Comparison of ENCODE assay signal across 29 mouse cellular contexts in the genomic region with DNA sequence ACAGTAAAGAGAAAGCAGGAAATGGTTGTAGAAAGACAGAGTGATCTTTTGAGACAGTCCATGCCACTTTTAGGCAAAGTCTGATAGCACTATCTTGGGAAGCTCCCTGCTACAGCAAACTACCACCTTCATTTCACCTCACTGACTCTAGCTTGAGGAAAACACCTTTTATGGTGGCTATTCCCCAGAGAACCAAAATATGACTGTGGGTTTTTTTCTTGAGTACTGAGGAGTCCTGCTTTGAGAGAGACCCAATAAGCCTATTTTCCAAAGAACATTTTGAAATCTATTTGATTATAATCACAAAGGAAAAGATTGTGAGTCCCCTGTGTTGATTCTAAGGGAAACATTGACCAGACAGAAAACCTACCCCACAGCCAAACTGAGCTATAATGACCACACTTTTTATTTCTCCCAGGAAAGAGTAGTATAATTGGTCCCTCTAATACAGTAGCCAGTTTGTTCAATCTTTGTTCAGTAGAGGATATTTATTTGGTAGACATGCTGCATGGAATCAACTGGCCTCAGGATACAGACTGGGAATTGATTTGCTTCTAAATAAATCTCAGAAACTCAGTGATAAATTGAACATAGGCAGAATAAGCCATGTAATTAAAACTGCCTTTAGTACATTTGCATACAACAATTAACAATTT.
DNase-seq lines count a peak whose midpoint lies in the region; ATAC-seq and TF ChIP-seq lines count a peak whose summit lies in the region.
"Had no signal": no experiment of that assay in that cellular context is flagged by ENCODE, and none has a peak within 500 bp of the region (broad histone marks: within the 10 kb centered on the region; RNA-seq: fewer than 3 reads in every experiment).

No protein-coding gene starts in this region.

- H3K9ac ChIP-seq in forebrain, embryonic 13.5 days: no peak overlapping the region
- H3K9ac ChIP-seq in forebrain, embryonic 12.5 days: no peak overlapping the region
- no peak overlapping the region for H3K9ac ChIP-seq in CH12.LX (ENCODE audit: insufficient read depth, low read depth)
- no peak overlapping the region for H3K9ac ChIP-seq in midbrain, embryonic 15.5 days
- H3K9ac ChIP-seq: embryonic facial prominence, embryonic 13.5 days; limb, embryonic 15.5 days; liver, embryonic 14.5 days; stomach, embryonic 15.5 days had no signal

- H3K4me1 ChIP-seq in forebrain, embryonic 13.5 days: peaks cover 31% of the 10 kb centered on the region
- peaks cover 15% of the 10 kb centered on the region for H3K4me1 ChIP-seq in forebrain, embryonic 12.5 days
- H3K4me1 ChIP-seq in CH12.LX (ENCODE audit: control insufficient read depth in 1 of 2, insufficient read depth in 2 of 2): peaks cover 0 to 19% of the 10 kb centered on the region in 2 experiments; a peak in 2 of 4 replicates
- H3K4me1 ChIP-seq in midbrain, embryonic 15.5 days: peaks cover 16% of the 10 kb centered on the region
- H3K4me1 ChIP-seq: embryonic facial prominence, embryonic 13.5 days; limb, embryonic 10.5 days; limb, embryonic 15.5 days; stomach, embryonic 15.5 days had no signal

- TF ChIP-seq POLR2A in CH12.LX (IDR thresholded peaks at IDR 0.05; ENCODE audit: low read depth, low read length): no peak

- ATAC-seq in forebrain, embryonic 13.5 days: peak; percentile 67; the same call in 1 of the 2 replicates
- ATAC-seq in forebrain, embryonic 12.5 days (ENCODE audit: low FRiP score): no peak; the same call in 1 of the 2 replicates
- no peak for ATAC-seq in midbrain, embryonic 15.5 days (replicated peaks)
- ATAC-seq: intestine, postnatal 0 days; Patski had no signal

- in situ Hi-C loops in CH12.LX (cut with MboI; ENCODE audit: low pct_ligation_motif_present, low pct_unique_long_range_greater_than_20kb, low sequenced_read_pairs): no loop called here

- no peaks in the 10 kb centered on the region for H3K27me3 ChIP-seq in forebrain, embryonic 13.5 days
- no peaks in the 10 kb centered on the region for H3K27me3 ChIP-seq in forebrain, embryonic 12.5 days
- H3K27me3 ChIP-seq in CH12.LX (replicated peaks): no peaks in the 10 kb centered on the region
- H3K27me3 ChIP-seq in midbrain, embryonic 15.5 days (replicated peaks): no peaks in the 10 kb centered on the region
- H3K27me3 ChIP-seq: embryonic facial prominence, embryonic 13.5 days; limb, embryonic 15.5 days; stomach, embryonic 15.5 days had no signal

- no peak overlapping the region for H3K4me2 ChIP-seq in forebrain, embryonic 13.5 days
- no peak overlapping the region for H3K4me2 ChIP-seq in forebrain, embryonic 12.5 days
- peak overlapping the region; percentile 57 for H3K4me2 ChIP-seq in CH12.LX (ENCODE audit: insufficient read depth, low read depth, poor library complexity, severe bottlenecking)
- H3K4me2 ChIP-seq in midbrain, embryonic 15.5 days: no peak overlapping the region
- H3K4me2 ChIP-seq: embryonic facial prominence, embryonic 13.5 days; limb, embryonic 15.5 days; stomach, embryonic 15.5 days had no signal

- dilution Hi-C loops in CH12.LX (cut with MboI; ENCODE audit: extremely low pct_ligation_motif_present, extremely low pct_unique_long_range_greater_than_20kb, low sequenced_read_pairs): no loop called here

- H3K9me3 ChIP-seq in forebrain, embryonic 13.5 days (replicated peaks): no peaks in the 10 kb centered on the region
- H3K9me3 ChIP-seq in forebrain, embryonic 12.5 days: no peaks in the 10 kb centered on the region
- no peaks in the 10 kb centered on the region for H3K9me3 ChIP-seq in CH12.LX (replicated peaks; ENCODE audit: low read length)
- H3K9me3 ChIP-seq in midbrain, embryonic 15.5 days: no peaks in the 10 kb centered on the region
- H3K9me3 ChIP-seq: embryonic facial prominence, embryonic 13.5 days; G1E; hindbrain, embryonic 10.5 days; limb, embryonic 10.5 days; limb, embryonic 15.5 days; stomach, embryonic 15.5 days had no signal

- peak overlapping the region; percentile 54 for H3K27ac ChIP-seq in forebrain, embryonic 13.5 days
- no peak overlapping the region for H3K27ac ChIP-seq in forebrain, embryonic 12.5 days
- peak overlapping the region; percentile 86 for H3K27ac ChIP-seq in layer of hippocampus, adult 2 months
- H3K27ac ChIP-seq in CH12.LX (ENCODE audit: insufficient read depth, low read depth): no peak overlapping the region
- peak overlapping the region; percentile 74 for H3K27ac ChIP-seq in midbrain, embryonic 15.5 days
- H3K27ac ChIP-seq: embryonic facial prominence, embryonic 13.5 days; hindbrain, embryonic 10.5 days; limb, embryonic 10.5 days; limb, embryonic 15.5 days; liver, embryonic 14.5 days; macrophage; stomach, embryonic 15.5 days had no signal

- no peak overlapping the region for H3K4me3 ChIP-seq in forebrain, embryonic 13.5 days
- no peak overlapping the region for H3K4me3 ChIP-seq in forebrain, embryonic 12.5 days (replicated peaks)
- H3K4me3 ChIP-seq in layer of hippocampus, adult 2 months: no peak overlapping the region
- no peak overlapping the region for H3K4me3 ChIP-seq in CH12.LX (replicated peaks in 1 of 3; ENCODE audit: low read depth in 2 of 3, low read length in 2 of 3, poor library complexity in 1 of 3)
- no peak overlapping the region for H3K4me3 ChIP-seq in midbrain, embryonic 15.5 days
- H3K4me3 ChIP-seq: embryonic facial prominence, embryonic 13.5 days; hindbrain, embryonic 10.5 days; limb, embryonic 10.5 days; limb, embryonic 15.5 days; stomach, embryonic 15.5 days had no signal

- H3K36me3 ChIP-seq in forebrain, embryonic 13.5 days (ENCODE audit: poor library complexity, severe bottlenecking): no peaks in the 10 kb centered on the region
- no peaks in the 10 kb centered on the region for H3K36me3 ChIP-seq in forebrain, embryonic 12.5 days (replicated peaks)
- no peaks in the 10 kb centered on the region for H3K36me3 ChIP-seq in CH12.LX (replicated peaks in 1 of 2; ENCODE audit: control insufficient read depth in 1 of 2, insufficient read depth in 1 of 2, low read length in 1 of 2)
- H3K36me3 ChIP-seq in midbrain, embryonic 15.5 days (replicated peaks): no peaks in the 10 kb centered on the region
- H3K36me3 ChIP-seq: embryonic facial prominence, embryonic 13.5 days; G1E; hindbrain, embryonic 10.5 days; limb, embryonic 10.5 days; limb, embryonic 15.5 days; stomach, embryonic 15.5 days had no signal

- no peaks in the 10 kb centered on the region for H3K79me2 ChIP-seq in CH12.LX (replicated peaks; ENCODE audit: control insufficient read depth, extremely low read depth, insufficient read depth, poor library complexity, severe bottlenecking)

- no peak for DNase-seq in layer of hippocampus, adult 2 months (ENCODE audit: low spot score in 2 of 2)
- no peak for DNase-seq in layer of hippocampus, adult 9-10 months (ENCODE audit: low spot score)
- peak; percentile 48 for DNase-seq in CH12.LX (ENCODE audit: extremely low read depth)
- DNase-seq in kidney, postnatal 36 days: no peak
- no peak for DNase-seq in spleen, postnatal 36 days (ENCODE audit: low spot score in 2 of 2)
- DNase-seq: adrenal gland, postnatal 10 days; cerebellum, adult 11 months; gastrocnemius, postnatal 10 days; heart, postnatal 14 days; kidney, adult 9 months; kidney, postnatal 14 days; lung, adult 2 months; lung, postnatal 10 days; retina, postnatal 1 day; right cerebral cortex, postnatal 14 days; thymus, postnatal 25 days had no signal

- no peak for TF ChIP-seq EP300 in CH12.LX (IDR thresholded peaks at IDR 0.05; ENCODE audit: low read length)

- no peak for TF ChIP-seq RAD21 in CH12.LX (IDR thresholded peaks at IDR 0.05; ENCODE audit: low read depth, low read length)

- no peak for TF ChIP-seq CTCF in layer of hippocampus, adult 2 months (conservative IDR thresholded peaks at IDR 0.05)
- TF ChIP-seq CTCF in CH12.LX (conservative IDR thresholded peaks at IDR 0.05 in 1 of 2, IDR thresholded peaks at IDR 0.05 in 1 of 2; ENCODE audit: low read depth in 2 of 2, low read length in 2 of 2): no peak

TF ChIP-seq in CH12.LX, 34 proteins besides CTCF, POLR2A, EP300 and RAD21:
- no peak for TF ChIP-seq KAT2A (IDR thresholded peaks at IDR 0.05; ENCODE audit: insufficient replicate concordance, low read length)
- TF ChIP-seq USF2 (conservative IDR thresholded peaks at IDR 0.05; ENCODE audit: low read depth, low read length): no peak
- TF ChIP-seq PAX5 (IDR thresholded peaks at IDR 0.05; ENCODE audit: low read length): no peak
- TF ChIP-seq JUND (conservative IDR thresholded peaks at IDR 0.05; ENCODE audit: low read depth, low read length): no peak
- TF ChIP-seq BHLHE40 (IDR thresholded peaks at IDR 0.05; ENCODE audit: low read depth, low read length): no peak
- TF ChIP-seq MAX (IDR thresholded peaks at IDR 0.05; ENCODE audit: low read length): no peak
- TF ChIP-seq MAFK (IDR thresholded peaks at IDR 0.05; ENCODE audit: insufficient replicate concordance, low read length): no peak
- no peak for TF ChIP-seq MYC (IDR thresholded peaks at IDR 0.05; ENCODE audit: low read depth, low read length)
- no peak for TF ChIP-seq NELFE (IDR thresholded peaks at IDR 0.05; ENCODE audit: low read depth, low read length)
- peak; percentile 18; the same call in 1 of the 2 replicates for TF ChIP-seq IRF4 (IDR thresholded peaks at IDR 0.05; ENCODE audit: low read depth, low read length)
- TF ChIP-seq ZNF384 (IDR thresholded peaks at IDR 0.05; ENCODE audit: low read depth, low read length): peak; percentile 66

Comparison
In these comparisons a context has a peak if more than half of its experiments do, and no peak if none do; other contexts are left out.
1. H3K27ac ChIP-seq: peak in forebrain, embryonic 13.5 days (single experiment), layer of hippocampus, adult 2 months (single experiment) and midbrain, embryonic 15.5 days (single experiment); none in forebrain, embryonic 12.5 days (single experiment) and CH12.LX (single experiment).